Mouse (Mus musculus) hindbrain, embryonic 14.5 days (tissue): ENCODE data around the gene Doxl2. TPM values are rescaled to one million over a fixed set of nuclear protein-coding genes. Genes with fewer than 3 reads are reported as not detected.
"Not testable (repeated sequence)": the region's sequence is repeated elsewhere in the genome, so short reads cannot be mapped to it uniquely, and the experiment has no call there.

Experiments used
- ATAC-seq: fragments of 200-750 bp; cut with Nextera tagmentation; 2 replicates; pipeline ENCODE4 v1.8.0; 2017; ENCODE audit warnings: moderate number of reproducible peaks, mild to moderate bottlenecking, moderate TSS enrichment, moderate library complexity; ENCODE audit not compliant: low FRiP score
- DNase-seq: peaks from one replicate; pipeline ENCODE4 v3.0.0-alpha.2; 2015; ENCODE audit warnings: low spot score
- H3K27ac ChIP-seq: fragments of 300-500 bp; sonication (generic); 2 replicates; pipeline ENCODE4 v1.5.1; 2014; ENCODE audit warnings: mild to moderate bottlenecking, moderate library complexity
- H3K27me3 ChIP-seq: fragments of 300-500 bp; sonication (generic); 2 replicates; pipeline ENCODE4 v1.6.1; 2014; ENCODE audit warnings: mild to moderate bottlenecking, low read length, mixed read lengths; ENCODE audit not compliant: control insufficient read depth, insufficient read depth
- H3K36me3 ChIP-seq: fragments of 300-500 bp; sonication (generic); replicated peaks from 2 replicates; pipeline ENCODE4 v1.6.1; 2014; ENCODE audit not compliant: control insufficient read depth, insufficient read depth
- H3K4me1 ChIP-seq: fragments of 300-500 bp; sonication (generic); replicated peaks from 2 replicates; pipeline ENCODE4 v1.6.1; 2014; ENCODE audit warnings: antibody characterized with exemption, low read length, mixed read lengths; ENCODE audit not compliant: control insufficient read depth, insufficient read depth
- H3K4me2 ChIP-seq: fragments of 300-500 bp; sonication (generic); replicated peaks from 2 replicates; pipeline ENCODE4 v1.6.1; 2014; ENCODE audit warnings: mild to moderate bottlenecking, moderate library complexity
- H3K4me3 ChIP-seq: fragments of 300-500 bp; sonication (generic); replicated peaks from 2 replicates; pipeline ENCODE4 v1.5.1; 2014; ENCODE audit warnings: mild to moderate bottlenecking, low read length
- H3K9ac ChIP-seq: fragments of 300-500 bp; sonication (generic); 2 replicates; pipeline ENCODE4 v1.6.1; 2014
- H3K9me3 ChIP-seq: fragments of 300-500 bp; sonication (generic); 2 replicates; pipeline ENCODE4 v1.6.1; 2016; ENCODE audit warnings: low read length; ENCODE audit not compliant: control insufficient read depth
- WGBS: fragments of 180-500 bp; shearing (Covaris S2); extraction: QIAGEN DNeasy Blood & Tissue Kit; methylation state at CpG from one replicate; pipeline ENCODE4 v1.1.7; 2014; 5-methylcytosine and 5-hydroxymethylcytosine counted together
- polyA plus RNA-seq: library from polyadenylated mRNA; unstranded; fragments of >200 nt; fragmentation: Nextera tagmentation; extraction: Ambion mirVana; gene quantifications from 2 replicates; pipeline ENCODE4 v1.2.1, GENCODE M21; 2014

The Doxl2 gene
- polyA plus RNA-seq, 1 experiment from 2014 or later: not detected

- H3K27me3 ChIP-seq, H3K9me3 ChIP-seq, H3K9ac ChIP-seq, H3K4me3 ChIP-seq, H3K4me2 ChIP-seq, H3K27ac ChIP-seq, H3K4me1 ChIP-seq, ATAC-seq, DNase-seq, H3K36me3 ChIP-seq: not testable (repeated sequence)
- WGBS: 28% methylated on average over 7 of the region's 7 CpGs
Measured at GRCm38 (mm10) chr6:48959151-48959550, 15.6 kb upstream of the Doxl2 start.

DNA sequence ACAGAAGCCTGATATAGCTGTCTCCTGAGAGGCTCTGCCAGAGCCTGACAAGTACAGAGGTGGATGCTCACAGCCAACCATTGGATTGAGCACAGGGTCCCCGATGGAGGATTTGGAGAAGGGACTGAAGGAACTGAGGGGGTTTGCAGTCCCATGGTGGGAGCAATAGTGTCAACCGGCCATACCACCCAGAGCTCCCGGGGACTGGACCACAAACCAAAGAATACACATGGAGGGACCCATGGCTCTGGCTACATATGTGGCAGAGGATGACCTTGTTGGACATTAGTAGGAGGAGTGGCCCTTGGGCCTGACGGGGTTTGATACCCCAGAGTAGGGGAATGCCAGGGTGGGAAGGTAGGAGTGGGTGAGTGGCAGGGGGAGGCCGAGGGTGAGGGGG is 8.1 kb upstream of the Doxl2 start:
- not testable (repeated sequence) for H3K9me3 ChIP-seq, H3K4me2 ChIP-seq, ATAC-seq, H3K4me3 ChIP-seq, H3K27ac ChIP-seq, H3K36me3 ChIP-seq, H3K27me3 ChIP-seq, H3K4me1 ChIP-seq, H3K9ac ChIP-seq, DNase-seq
- WGBS: 91% methylated on average over 5 of the region's 5 CpGs

GRCm38 (mm10) chr6:48967868-48968267 is 6.9 kb upstream of the Doxl2 start:
- Histone ChIP-seq H3K9me3 (no peaks in the 10 kb centered on the region), H3K4me1 (no peaks in the 10 kb centered on the region), H3K4me2 (no peak overlapping the region)

DNA sequence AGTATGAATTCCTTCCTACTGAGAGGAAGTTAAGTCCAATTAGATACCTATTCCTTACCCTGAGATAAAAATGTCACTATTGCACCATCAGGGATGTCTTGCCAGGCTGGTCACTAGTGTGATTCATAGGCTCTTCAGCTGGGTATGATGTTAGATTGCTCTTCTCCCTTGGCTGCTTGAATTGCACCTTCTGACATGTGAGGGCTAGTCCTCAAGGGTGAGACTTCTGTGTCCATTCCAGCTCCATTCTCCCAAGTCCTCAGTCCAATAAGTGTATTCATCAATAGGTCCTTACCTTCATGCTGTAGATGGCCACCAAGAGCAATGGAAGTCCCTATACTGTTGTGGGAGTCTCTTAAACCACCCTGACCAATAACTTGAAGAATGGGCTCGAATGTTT is 4.9 kb downstream of the Doxl2 start:
- Histone ChIP-seq H3K4me3 (no peak overlapping the region), H3K27ac (no peak overlapping the region), H3K4me1 (no peaks in the 10 kb centered on the region), H3K9ac (no peak overlapping the region), H3K4me2 (no peak overlapping the region), H3K36me3 (no peaks in the 10 kb centered on the region), H3K9me3 (no peaks in the 10 kb centered on the region), H3K27me3 (no peaks in the 10 kb centered on the region)
- DNase-seq (no peak), ATAC-seq (no peak)
- 59% methylated on average over 1 of the region's 1 CpGs for WGBS

More at GRCm38 (mm10) chr6:48967868-48968267, 6.9 kb upstream of the Doxl2 start:
- H3K36me3 ChIP-seq: no peaks in the 10 kb centered on the region
- H3K9ac ChIP-seq: no peak overlapping the region
- ATAC-seq (no peak), DNase-seq (no peak)
- H3K4me3 ChIP-seq: no peak overlapping the region
- H3K27me3 ChIP-seq: no peaks in the 10 kb centered on the region
- H3K27ac ChIP-seq: no peak overlapping the region

DNA sequence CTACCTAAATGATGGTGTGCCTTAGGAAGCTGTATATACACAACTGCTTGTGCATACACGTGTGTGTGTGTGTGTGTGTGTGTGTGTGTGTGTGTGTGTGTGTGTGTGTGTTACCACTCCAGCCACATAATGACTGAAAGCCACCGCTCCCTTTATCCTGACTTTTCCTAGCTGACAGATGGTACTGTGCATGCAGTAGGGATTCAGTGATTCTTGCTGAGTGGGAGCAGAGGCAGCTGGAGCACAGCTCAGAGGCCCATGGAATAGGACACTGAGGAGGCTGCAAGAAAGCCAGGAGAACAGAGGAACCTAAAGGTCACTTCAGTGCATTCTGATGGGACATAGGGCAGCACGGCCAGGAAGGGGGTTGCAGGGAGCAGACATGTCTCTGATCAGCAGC is 7.5 kb downstream of the Doxl2 start:
- no peak for ATAC-seq
- Histone ChIP-seq H3K4me1 (no peaks in the 10 kb centered on the region), H3K9ac (no peak overlapping the region), H3K27me3 (no peaks in the 10 kb centered on the region), H3K27ac (no peak overlapping the region), H3K9me3 (no peaks in the 10 kb centered on the region), H3K4me2 (no peak overlapping the region), H3K36me3 (no peaks in the 10 kb centered on the region), H3K4me3 (no peak overlapping the region)
- no peak for DNase-seq
- 73% methylated on average over 3 of the region's 3 CpGs for WGBS

- ATAC-seq (no peak), DNase-seq (no peak)
- no peaks in the 10 kb centered on the region for H3K9me3 ChIP-seq
- no peak within 1 kb of the TSS for H3K9ac ChIP-seq
- no peaks in the 10 kb centered on the region for H3K4me1 ChIP-seq
- H3K27ac ChIP-seq: no peak within 1 kb of the TSS
- H3K4me3 ChIP-seq: no peak within 1 kb of the TSS
- H3K4me2 ChIP-seq: no peak within 1 kb of the TSS
- H3K27me3 ChIP-seq: no peaks in the 10 kb centered on the region
- WGBS: 67% methylated on average over 7 of the region's 7 CpGs
- no peaks in the 10 kb centered on the region for H3K36me3 ChIP-seq
Measured at GRCm38 (mm10) chr6:48986444-48986990, 11.8 kb downstream of the Doxl2 start, which contains the start of gene Svs1. Gene Svs1, plus strand, starts transcription at chr6:48986861.

- no peaks in the 10 kb centered on the region for H3K9me3 ChIP-seq
- no peak for ATAC-seq
- no peaks in the 10 kb centered on the region for H3K36me3 ChIP-seq
- H3K27me3 ChIP-seq: no peaks in the 10 kb centered on the region
- DNase-seq: no peak
- WGBS: 92% methylated on average over 5 of the region's 5 CpGs
- H3K27ac ChIP-seq: no peak overlapping the region
- H3K4me2 ChIP-seq: no peak overlapping the region
- no peak overlapping the region for H3K4me3 ChIP-seq
- no peaks in the 10 kb centered on the region for H3K4me1 ChIP-seq
- H3K9ac ChIP-seq: no peak overlapping the region
Measured at GRCm38 (mm10) chr6:48989971-48990370, 15.2 kb downstream of the Doxl2 start.

DNA sequence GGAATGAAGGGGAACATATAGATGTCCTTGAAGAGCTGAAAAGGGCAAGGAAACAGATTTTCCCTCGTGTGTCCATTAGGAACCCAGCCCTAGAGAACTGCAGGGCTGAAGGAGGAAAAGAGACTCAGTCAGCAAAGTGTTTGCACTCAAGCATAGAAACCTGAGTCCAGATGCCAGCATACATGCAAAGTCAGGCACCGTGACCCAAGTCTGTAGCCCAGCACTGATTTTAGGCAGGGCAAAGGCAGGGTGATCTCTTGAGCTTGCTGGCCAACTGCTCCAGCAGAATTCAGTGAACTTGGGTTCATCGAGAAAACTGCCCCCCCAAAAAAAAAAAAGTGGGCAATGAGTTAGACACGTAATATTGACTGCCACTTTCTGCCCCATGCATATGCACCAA is 17.2 kb downstream of the Doxl2 start:
- WGBS: 76% methylated on average over 4 of the region's 4 CpGs
- Histone ChIP-seq H3K27ac (no peak overlapping the region), H3K4me1 (no peaks in the 10 kb centered on the region), H3K27me3 (no peaks in the 10 kb centered on the region), H3K4me3 (no peak overlapping the region), H3K9me3 (no peaks in the 10 kb centered on the region), H3K9ac (no peak overlapping the region), H3K36me3 (no peaks in the 10 kb centered on the region), H3K4me2 (no peak overlapping the region)
- ATAC-seq: no peak
- DNase-seq: no peak

- WGBS: 76% methylated on average over 6 of the region's 6 CpGs
Measured at GRCm38 (mm10) chr6:48998186-48998585, 23.4 kb downstream of the Doxl2 start.

GRCm38 (mm10) chr6:48998796-48999195 is 24.0 kb downstream of the Doxl2 start:
- Histone ChIP-seq H3K36me3 (no peaks in the 10 kb centered on the region), H3K4me2 (no peak overlapping the region), H3K27me3 (no peaks in the 10 kb centered on the region), H3K9ac (no peak overlapping the region), H3K4me3 (no peak overlapping the region), H3K27ac (no peak overlapping the region), H3K9me3 (no peaks in the 10 kb centered on the region), H3K4me1 (no peaks in the 10 kb centered on the region)
- ATAC-seq (no peak), DNase-seq (no peak)
- 94% methylated on average over 4 of the region's 4 CpGs for WGBS

More at GRCm38 (mm10) chr6:48998186-48998585, 23.4 kb downstream of the Doxl2 start:
- Histone ChIP-seq H3K27me3 (no peaks in the 10 kb centered on the region), H3K27ac (no peak overlapping the region), H3K9me3 (no peaks in the 10 kb centered on the region), H3K4me2 (no peak overlapping the region), H3K4me3 (no peak overlapping the region), H3K36me3 (no peaks in the 10 kb centered on the region), H3K4me1 (no peaks in the 10 kb centered on the region), H3K9ac (no peak overlapping the region)
- ATAC-seq (no peak), DNase-seq (no peak)
